Mouse (Mus musculus) naive thymus-derived CD4-positive, alpha-beta T cell, adult 5 months (primary cell): ENCODE data around the gene Emb. TPM values are rescaled to one million over a fixed set of nuclear protein-coding genes. Genes with fewer than 3 reads are reported as not detected.

ENCODE experiments used
- polyA plus RNA-seq: library from polyadenylated mRNA; unstranded; fragments of 100-300 nt; shearing (Covaris generic); gene quantifications from one replicate; pipeline ENCODE4 v1.2.1, GENCODE M21; 2017

The Emb gene
- polyA plus RNA-seq, result 930 TPM

DNA sequence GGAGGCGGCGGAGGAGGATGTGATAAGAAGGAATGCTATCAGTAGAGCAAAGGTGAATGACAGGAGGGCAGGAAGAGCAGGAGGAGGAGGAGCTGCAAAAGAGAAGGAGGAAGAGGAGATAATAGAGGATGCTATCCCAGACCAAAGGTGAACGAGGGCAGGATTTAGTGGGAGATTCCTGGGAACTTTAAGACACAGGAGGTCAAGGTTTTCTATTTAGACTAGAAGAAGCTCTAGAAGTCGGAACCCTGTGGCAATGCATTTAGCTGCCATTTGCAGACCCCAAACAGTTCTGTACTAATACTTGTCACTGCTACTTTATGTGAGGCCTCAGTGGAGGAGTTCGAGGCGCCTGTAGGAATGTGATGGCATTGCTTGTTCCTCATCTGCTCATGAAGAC lies at the start of gene Emb:
Gene Emb (plus strand): TSS at position 301 of the 400 bp plus-strand sequence.

DNA sequence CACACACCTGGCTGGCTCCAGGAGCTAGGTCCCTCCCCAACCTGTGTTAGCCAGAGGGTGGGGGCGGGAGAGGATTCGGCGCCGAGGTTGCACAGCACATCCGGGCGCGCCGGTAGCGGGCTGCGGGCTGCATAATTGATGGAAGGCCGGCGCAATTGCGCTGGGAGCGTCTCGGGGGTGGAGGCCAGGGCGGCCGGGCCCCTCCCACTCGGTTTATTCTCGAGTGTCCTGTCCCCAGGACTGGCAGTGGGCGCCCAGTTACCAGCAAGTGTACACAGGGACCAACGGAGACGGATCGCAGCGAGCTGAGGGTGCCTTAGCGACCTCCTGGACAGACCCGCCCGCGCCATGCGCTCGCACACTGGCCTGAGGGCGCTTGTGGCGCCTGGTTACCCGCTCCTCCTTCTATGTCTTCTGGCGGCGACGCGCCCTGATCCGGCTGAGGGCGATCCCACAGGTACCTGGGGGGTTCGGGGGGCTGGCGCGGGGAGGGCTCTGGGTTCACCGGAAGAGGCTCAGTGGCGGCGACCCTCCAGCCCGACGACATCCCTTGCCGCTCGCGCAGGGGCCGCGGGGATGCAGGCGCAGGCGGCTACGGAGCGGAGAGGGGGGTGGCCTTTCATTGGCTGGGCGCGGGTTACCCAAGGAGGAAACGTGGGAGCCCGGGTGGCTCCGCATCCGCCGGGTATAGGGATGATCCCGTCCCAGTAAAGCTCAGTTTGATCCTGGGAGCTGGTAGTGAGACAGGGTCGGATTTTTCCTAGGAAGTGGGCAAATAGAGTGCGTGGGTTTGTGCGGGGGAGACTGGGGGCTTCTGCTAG lies 12.4 kb downstream of the Emb start, which contains the start of gene Gm17509:
Gene Gm17509 (minus strand): TSS at position 575 of the 821 bp plus-strand sequence.

Other genes starting within 250 kb of the Emb start
- gene Parp8, start 183.0 kb upstream of the Emb start, polyA plus RNA-seq, result 56.4 TPM
- gene Gm17509, start 12.5 kb downstream of the Emb start, polyA plus RNA-seq, result 4.8 TPM